Mouse (Mus musculus) midbrain, postnatal 0 days (tissue): Measurements from ENCODE around the gene Dph1. TPM values are rescaled to one million over a fixed set of nuclear protein-coding genes. Genes with fewer than 3 reads are reported as not detected.

Experiments
- ATAC-seq: fragments of 200-750 bp; cut with Nextera tagmentation; 2 replicates; pipeline ENCODE4 v1.8.0; 2017; ENCODE audit warnings: moderate number of reproducible peaks, mild to moderate bottlenecking, moderate TSS enrichment, moderate library complexity; ENCODE audit not compliant: low FRiP score
- DNase-seq: peaks from one replicate; pipeline ENCODE4 v3.0.0-alpha.2; 2015; ENCODE audit warnings: low spot score
- H3K27ac ChIP-seq: fragments of 300-500 bp; sonication (generic); 2 replicates; pipeline ENCODE4 v1.5.1; 2014; ENCODE audit warnings: low read depth, mild to moderate bottlenecking, low read length, mixed read lengths
- H3K27me3 ChIP-seq: fragments of 300-500 bp; sonication (generic); 2 replicates; pipeline ENCODE4 v1.6.1; 2014; ENCODE audit warnings: low read length, control low read depth, mixed read lengths; ENCODE audit not compliant: insufficient read depth
- H3K36me3 ChIP-seq: fragments of 300-500 bp; sonication (generic); 2 replicates; pipeline ENCODE4 v1.6.1; 2014; ENCODE audit warnings: low read length, control low read depth, mixed read lengths; ENCODE audit not compliant: insufficient read depth
- H3K4me1 ChIP-seq: fragments of 300-500 bp; sonication (generic); 2 replicates; pipeline ENCODE4 v1.6.1; 2014; ENCODE audit warnings: mild to moderate bottlenecking, control low read depth, antibody characterized with exemption, low read length, mixed read lengths; ENCODE audit not compliant: insufficient read depth
- H3K4me2 ChIP-seq: fragments of 300-500 bp; sonication (generic); 2 replicates; pipeline ENCODE4 v1.6.1; 2014; ENCODE audit warnings: low read depth, mild to moderate bottlenecking, low read length, mixed read lengths; ENCODE audit not compliant: poor library complexity, severe bottlenecking
- H3K4me3 ChIP-seq: fragments of 300-500 bp; sonication (generic); 2 replicates; pipeline ENCODE4 v1.5.1; 2014; ENCODE audit warnings: low read depth, mild to moderate bottlenecking, low read length, moderate library complexity
- H3K9ac ChIP-seq: fragments of 300-500 bp; sonication (generic); replicated peaks from 2 replicates; pipeline ENCODE4 v1.6.1; 2014; ENCODE audit warnings: mild to moderate bottlenecking, low read length, moderate library complexity, mixed read lengths; ENCODE audit not compliant: poor library complexity, severe bottlenecking
- H3K9me3 ChIP-seq: fragments of 300-500 bp; sonication (generic); 2 replicates; pipeline ENCODE4 v1.6.1; 2016; ENCODE audit warnings: low read length, control low read depth
- CTCF ChIP-seq: IDR thresholded peaks from 2 replicates; pipeline ENCODE4 v1.5.1; 2016; ENCODE audit warnings: antibody characterized with exemption, mild to moderate bottlenecking
- WGBS: fragments of 180-500 bp; shearing (Covaris S2); extraction: QIAGEN DNeasy Blood & Tissue Kit; methylation state at CpG from one replicate; pipeline ENCODE4 v1.1.7; 2014; 5-methylcytosine and 5-hydroxymethylcytosine counted together
- microRNA counts: library from miRNA; unstranded; fragments of <30 nt; microRNA quantifications from one replicate; lab custom pipeline; 2015
- microRNA-seq: library from miRNA; unstranded; fragments of <30 nt; microRNA quantifications from one replicate; pipeline ENCODE4, GENCODE M21; 2016; ENCODE audit warnings: borderline number of aligned reads
- polyA plus RNA-seq: library from polyadenylated mRNA; unstranded; fragments of >200 nt; fragmentation: Nextera tagmentation; extraction: Ambion mirVana; gene quantifications from 2 replicates; pipeline ENCODE4 v1.2.1, GENCODE M21; 2015
- total RNA-seq: library from RNA; depleted of rRNA; stranded (reverse); fragments of >200 nt; gene quantifications from 2 replicates; pipeline ENCODE4 v1.2.3, GENCODE M21; 2014; rRNA removed

The Dph1 gene
- total and polyA plus RNA-seq, 2 experiments from 2014 or later, result 10.8 to 17.4 TPM

GRCm38 (mm10) chr11:75131300-75131699 lies 59.7 kb downstream of the Dph1 start:
- H3K27me3 ChIP-seq, result no peaks in the 10 kb centered on the region
- H3K9me3 ChIP-seq, result no peaks in the 10 kb centered on the region
- no peaks in the 10 kb centered on the region for H3K4me1 ChIP-seq
- WGBS, result 83% methylated on average over 4 of the region's 4 CpGs
- no peak overlapping the region for H3K4me2 ChIP-seq
- no peak overlapping the region for H3K27ac ChIP-seq
- DNase-seq, result no peak
- H3K4me3 ChIP-seq, result no peak overlapping the region
- no peak for ATAC-seq
- no peak for TF ChIP-seq CTCF
- no peak overlapping the region for H3K9ac ChIP-seq
- no peaks in the 10 kb centered on the region for H3K36me3 ChIP-seq

DNA sequence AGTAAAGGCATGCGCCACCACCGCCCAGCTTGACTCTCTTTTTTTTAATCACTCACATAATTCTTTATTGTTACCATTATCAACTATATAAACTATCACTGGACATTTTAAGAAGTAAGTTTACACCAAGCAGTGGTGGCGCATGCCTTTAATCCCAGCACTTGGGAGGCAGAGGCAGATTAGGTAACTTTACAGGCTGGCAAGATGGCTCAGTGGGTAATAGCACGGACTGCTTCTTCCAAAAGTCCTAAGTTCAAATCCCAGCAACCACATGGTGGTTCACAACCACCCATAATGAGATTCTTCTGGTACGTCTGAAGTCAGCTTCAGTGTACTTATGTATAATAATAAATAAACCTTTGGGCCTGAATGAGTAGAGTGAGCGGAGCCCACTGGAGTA lies 61.6 kb downstream of the Dph1 start:
- Histone ChIP-seq H3K4me2 (no peak overlapping the region), H3K9ac (no peak overlapping the region), H3K27me3 (no peaks in the 10 kb centered on the region), H3K27ac (no peak overlapping the region), H3K36me3 (no peaks in the 10 kb centered on the region), H3K9me3 (no peaks in the 10 kb centered on the region), H3K4me1 (no peaks in the 10 kb centered on the region), H3K4me3 (no peak overlapping the region)
- 97% methylated on average over 6 of the region's 6 CpGs for WGBS
- ATAC-seq, result no peak
- no peak for TF ChIP-seq CTCF
- no peak for DNase-seq

MicroRNA genes within 50 kb of the gene (microRNA counts, 519-probe panel; counts per million panel counts)
- microRNA mmu-miR-132 (lab: Ali Mortazavi, UCI) (5,014 counts per million, percentile 90 among the panel's probes with 10 or more counts), microRNA mmu-miR-212 (lab: Ali Mortazavi, UCI) (528 counts per million, percentile 58 among the panel's probes with 10 or more counts)

Small RNA genes lying within 50 kb of the gene (microRNA-seq; reads per million reads assigned to microRNA genes)
- 2,498 reads per million, percentile 82 among the genes with 10 or more reads in this experiment for gene Mir132
- gene Mir212, result 134 reads per million, percentile 49 among the genes with 10 or more reads in this experiment

Other genes with a start within 250 kb of the Dph1 start
- gene Hic1, start 21.7 kb downstream of the Dph1 start, total RNA-seq, result 7.1 and 8.0 TPM in 2 replicates
- 1.4 and 1.5 TPM in 2 replicates for gene Hic1, start 21.7 kb downstream of the Dph1 start, polyA plus RNA-seq
- gene Ovca2, start 12.4 kb downstream of the Dph1 start, total RNA-seq, result 14.2 and 26.0 TPM in 2 replicates
- 10.4 and 12.7 TPM in 2 replicates for gene Ovca2, start 12.4 kb downstream of the Dph1 start, polyA plus RNA-seq
- 15.4 and 18.5 TPM in 2 replicates for gene Rtn4rl1, start 2.5 kb upstream of the Dph1 start, total RNA-seq
- 16.2 and 17.5 TPM in 2 replicates for gene Rtn4rl1, start 2.5 kb upstream of the Dph1 start, polyA plus RNA-seq
- gene Rpa1, start 157.1 kb upstream of the Dph1 start, total RNA-seq, result 35.9 and 47.6 TPM in 2 replicates
- 43.8 TPM in 2 replicates for gene Rpa1, start 157.1 kb upstream of the Dph1 start, polyA plus RNA-seq
- 11.0 and 16.7 TPM in 2 replicates for gene Smyd4, start 157.2 kb upstream of the Dph1 start, total RNA-seq
- gene Smyd4, start 157.2 kb upstream of the Dph1 start, polyA plus RNA-seq, result 15.2 and 16.8 TPM in 2 replicates
- 50.6 and 92.0 TPM in 2 replicates for gene Serpinf1, start 231.5 kb upstream of the Dph1 start, total RNA-seq
- gene Serpinf1, start 231.5 kb upstream of the Dph1 start, polyA plus RNA-seq, result 34.3 and 44.6 TPM in 2 replicates
- gene Serpinf2, start 248.3 kb upstream of the Dph1 start, total RNA-seq, result not detected in 2 replicates
- 0.11 TPM in 1 of 2 replicates, not detected in the other for gene Serpinf2, start 248.3 kb upstream of the Dph1 start, polyA plus RNA-seq